Mouse (Mus musculus) spleen, adult 18-20 months (tissue): ENCODE data around the gene Bcl2l1.
A peak's percentile ranks its signal among the peaks of the same experiment; 100 is the strongest.

Experiments used
- DNase-seq, 2 experiments: peaks; one replicate each; pipeline ENCODE4 v3.0.0; 2022; ENCODE audit warnings: mixed read lengths in 2 of 2

Gene Bcl2l1

GRCm38 (mm10) chr2:152767618-152768271 is 63.8 kb downstream of the Bcl2l1 start:
- DNase-seq, result peak in 1 of 2 experiments; percentile 32

GRCm38 (mm10) chr2:152766387-152767123 is 65.0 kb downstream of the Bcl2l1 start:
- peak; percentile 63 to 86 for DNase-seq

- DNase-seq, result no peak
These were observed 66.4 kb downstream of the Bcl2l1 start for GRCm38 (mm10) chr2:152765045-152765674.

GRCm38 (mm10) chr2:152764172-152765044 is 67.1 kb downstream of the Bcl2l1 start:
- DNase-seq, result no peak

GRCm38 (mm10) chr2:152763310-152763709 is 68.2 kb downstream of the Bcl2l1 start:
- no peak for DNase-seq

- no peak for DNase-seq
These were observed 73.2 kb downstream of the Bcl2l1 start for GRCm38 (mm10) chr2:152758351-152758750.

GRCm38 (mm10) chr2:152757478-152757877 is 74.0 kb downstream of the Bcl2l1 start:
- DNase-seq, result no peak

- DNase-seq, result no peak
These were observed 74.8 kb downstream of the Bcl2l1 start for GRCm38 (mm10) chr2:152756474-152757393.

GRCm38 (mm10) chr2:152753944-152754711 is 77.4 kb downstream of the Bcl2l1 start, which contains the start of gene Cox4i2:
Gene Cox4i2, plus strand, starts transcription at chr2:152754173.
- no peak for DNase-seq

GRCm38 (mm10) chr2:152742435-152742834 is 89.1 kb downstream of the Bcl2l1 start:
- DNase-seq, result peak in 1 of 2 experiments; percentile 32

GRCm38 (mm10) chr2:152741153-152742041 is 90.1 kb downstream of the Bcl2l1 start:
- DNase-seq, result no peak

GRCm38 (mm10) chr2:152740490-152740889 is 91.0 kb downstream of the Bcl2l1 start:
- DNase-seq, result no peak

- no peak for DNase-seq
These were observed 91.7 kb downstream of the Bcl2l1 start for GRCm38 (mm10) chr2:152739842-152740260.

- no peak for DNase-seq
These were observed 92.3 kb downstream of the Bcl2l1 start for GRCm38 (mm10) chr2:152739031-152739841.

- DNase-seq, result no peak
These were observed 93.2 kb downstream of the Bcl2l1 start for GRCm38 (mm10) chr2:152738341-152738740.

- no peak for DNase-seq
These were observed 94.0 kb downstream of the Bcl2l1 start for GRCm38 (mm10) chr2:152737306-152738221.

- no peak for DNase-seq
These were observed 94.8 kb downstream of the Bcl2l1 start for GRCm38 (mm10) chr2:152736748-152737147.
